Mouse (Mus musculus) kidney, embryonic 14.5 days (tissue): ENCODE measurements around the gene Mthfd1l. TPM values are rescaled to one million over a fixed set of nuclear protein-coding genes. Genes with fewer than 3 reads are reported as not detected.

Source experiments
- ATAC-seq: fragments of 200-750 bp; cut with Nextera tagmentation; 2 replicates; pipeline ENCODE4 v1.8.0; 2017; ENCODE audit warnings: moderate number of reproducible peaks, mild to moderate bottlenecking, moderate TSS enrichment, moderate library complexity; ENCODE audit not compliant: low FRiP score, low TSS enrichment
- H3K27ac ChIP-seq: fragments of 300-500 bp; sonication (generic); 2 replicates; pipeline ENCODE4 v1.5.1; 2014; ENCODE audit warnings: low read depth, mild to moderate bottlenecking, low read length, moderate library complexity, mixed read lengths
- H3K27me3 ChIP-seq: fragments of 300-500 bp; sonication (generic); 2 replicates; pipeline ENCODE4 v1.6.1; 2014; ENCODE audit warnings: mild to moderate bottlenecking, low read length; ENCODE audit not compliant: control insufficient read depth, insufficient read depth
- H3K36me3 ChIP-seq: fragments of 300-500 bp; sonication (generic); 2 replicates; pipeline ENCODE4 v1.6.1; 2014; ENCODE audit warnings: low read length, mixed read lengths; ENCODE audit not compliant: control insufficient read depth, insufficient read depth
- H3K4me1 ChIP-seq: fragments of 300-500 bp; sonication (generic); 2 replicates; pipeline ENCODE4 v1.6.1; 2014; ENCODE audit warnings: low read length, mixed read lengths; ENCODE audit not compliant: control insufficient read depth, insufficient read depth
- H3K4me2 ChIP-seq: fragments of 300-500 bp; sonication (generic); replicated peaks from 2 replicates; pipeline ENCODE4 v1.6.1; 2014; ENCODE audit warnings: low read depth, mild to moderate bottlenecking, low read length
- H3K4me3 ChIP-seq: fragments of 300-500 bp; sonication (generic); 2 replicates; pipeline ENCODE4 v1.5.1; 2014; ENCODE audit warnings: mild to moderate bottlenecking, low read length
- H3K9ac ChIP-seq: fragments of 300-500 bp; sonication (generic); 2 replicates; pipeline ENCODE4 v1.6.1; 2014; ENCODE audit warnings: low read depth, mild to moderate bottlenecking, low read length, moderate library complexity
- H3K9me3 ChIP-seq: fragments of 300-500 bp; sonication (generic); 2 replicates; pipeline ENCODE4 v1.6.1; 2016; ENCODE audit warnings: low read length; ENCODE audit not compliant: control insufficient read depth
- WGBS: fragments of 180-500 bp; shearing (Covaris S2); extraction: QIAGEN DNeasy Blood & Tissue Kit; methylation state at CpG from one replicate; pipeline ENCODE4 v1.1.7; 2014; 5-methylcytosine and 5-hydroxymethylcytosine counted together
- polyA plus RNA-seq: library from polyadenylated mRNA; unstranded; fragments of >200 nt; fragmentation: Nextera tagmentation; extraction: Ambion mirVana; gene quantifications from 2 replicates; pipeline ENCODE4 v1.2.1, GENCODE M21; 2014

Mthfd1l gene
- polyA plus RNA-seq, 1 experiment from 2014 or later = 20.2 TPM

DNA sequence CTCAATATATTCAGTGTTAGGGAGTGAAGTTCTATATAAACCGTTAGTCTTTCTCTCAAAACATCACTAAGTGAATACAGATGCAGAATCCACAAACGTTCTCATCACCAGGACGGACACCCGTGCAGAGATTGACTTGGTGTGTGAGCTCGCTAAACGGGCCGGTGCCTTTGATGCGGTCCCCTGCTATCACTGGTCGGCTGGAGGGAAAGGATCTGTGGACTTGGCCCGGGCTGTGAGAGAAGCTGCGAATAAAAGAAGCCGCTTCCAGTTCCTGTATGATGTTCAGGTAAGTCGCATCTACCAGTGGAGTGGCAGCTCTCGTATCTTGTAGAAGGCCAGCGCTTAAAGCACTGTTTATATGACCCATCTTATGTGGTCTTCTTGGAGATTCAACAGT lies 117.0 kb downstream of the Mthfd1l start:
- H3K36me3 ChIP-seq = peaks cover 11% of the 10 kb centered on the region; the same call in 1 of the 2 replicates
- ATAC-seq = no peak
- WGBS = 92% methylated on average over 15 of the region's 15 CpGs
- H3K4me1 ChIP-seq = no peaks in the 10 kb centered on the region
- H3K9me3 ChIP-seq = no peaks in the 10 kb centered on the region
- H3K27me3 ChIP-seq = no peaks in the 10 kb centered on the region
- no peak overlapping the region for H3K4me3 ChIP-seq
- no peak overlapping the region for H3K27ac ChIP-seq
- H3K4me2 ChIP-seq = no peak overlapping the region
- H3K9ac ChIP-seq = no peak overlapping the region

DNA sequence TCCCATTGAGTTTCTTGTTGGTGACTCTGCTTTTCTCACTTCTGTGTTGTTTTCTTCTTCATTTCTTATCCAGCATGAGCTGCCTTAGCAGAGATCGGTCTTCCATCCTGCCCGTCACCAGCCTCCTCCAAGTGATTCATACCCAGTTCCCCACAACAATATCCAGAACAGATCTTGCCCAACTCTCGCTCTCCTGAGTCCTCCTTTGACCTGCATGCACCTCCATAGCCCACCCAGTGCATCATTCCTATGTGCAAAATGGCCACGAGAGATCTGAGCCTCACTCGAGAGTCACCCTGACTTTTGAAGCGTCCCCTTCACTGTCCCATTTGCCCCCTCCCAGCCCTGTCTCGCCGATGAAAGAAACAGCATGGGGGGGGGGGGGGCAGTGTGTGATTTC lies 120.1 kb downstream of the Mthfd1l start:
- Histone ChIP-seq H3K9ac (no peak overlapping the region), H3K27ac (no peak overlapping the region), H3K27me3 (no peaks in the 10 kb centered on the region), H3K36me3 (peaks cover 7% of the 10 kb centered on the region; the same call in 1 of the 2 replicates), H3K4me1 (no peaks in the 10 kb centered on the region), H3K4me3 (no peak overlapping the region), H3K9me3 (no peaks in the 10 kb centered on the region), H3K4me2 (no peak overlapping the region)
- WGBS = 88% methylated on average over 8 of the region's 8 CpGs
- no peak for ATAC-seq

DNA sequence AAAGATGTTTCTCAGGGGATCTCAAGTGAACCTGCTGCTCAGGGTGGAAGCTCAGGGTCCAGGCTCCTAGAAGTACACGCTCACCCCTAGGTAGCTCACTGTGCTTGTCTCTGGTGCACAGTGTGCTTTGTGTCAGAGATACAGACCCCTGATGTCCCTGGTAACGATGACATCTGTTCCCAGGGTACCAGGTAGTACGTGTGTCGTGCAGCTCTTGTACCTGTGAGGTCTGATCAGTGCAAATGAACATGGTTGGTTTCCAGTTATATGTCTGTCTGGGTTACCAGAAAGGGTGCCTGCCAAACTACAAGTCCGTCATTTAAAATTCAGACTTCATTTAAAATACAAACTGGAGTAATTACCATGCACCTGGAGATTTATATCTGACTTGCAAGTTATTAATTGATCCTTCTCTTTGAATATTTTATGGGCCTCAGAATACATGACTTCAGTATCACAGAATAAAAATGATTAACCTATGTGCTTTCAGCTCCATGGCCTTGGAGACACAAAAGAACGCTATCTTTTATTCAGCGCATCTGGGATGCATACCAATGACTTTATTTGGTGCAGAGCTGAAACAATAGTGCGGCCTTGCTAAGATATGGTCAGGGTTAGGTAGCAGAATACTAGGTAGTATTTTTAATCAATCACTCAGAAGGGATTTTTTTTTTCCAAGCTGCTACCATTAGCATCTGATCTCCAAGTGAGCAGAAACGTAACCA lies 121.3 kb downstream of the Mthfd1l start:
- Histone ChIP-seq H3K36me3 (peaks cover 4% of the 10 kb centered on the region; the same call in 1 of the 2 replicates), H3K4me2 (no peak overlapping the region), H3K4me1 (no peaks in the 10 kb centered on the region), H3K9ac (no peak overlapping the region), H3K9me3 (no peaks in the 10 kb centered on the region), H3K27ac (no peak overlapping the region), H3K27me3 (no peaks in the 10 kb centered on the region), H3K4me3 (no peak overlapping the region)
- no peak for ATAC-seq
- WGBS = 81% methylated on average over 9 of the region's 9 CpGs

DNA sequence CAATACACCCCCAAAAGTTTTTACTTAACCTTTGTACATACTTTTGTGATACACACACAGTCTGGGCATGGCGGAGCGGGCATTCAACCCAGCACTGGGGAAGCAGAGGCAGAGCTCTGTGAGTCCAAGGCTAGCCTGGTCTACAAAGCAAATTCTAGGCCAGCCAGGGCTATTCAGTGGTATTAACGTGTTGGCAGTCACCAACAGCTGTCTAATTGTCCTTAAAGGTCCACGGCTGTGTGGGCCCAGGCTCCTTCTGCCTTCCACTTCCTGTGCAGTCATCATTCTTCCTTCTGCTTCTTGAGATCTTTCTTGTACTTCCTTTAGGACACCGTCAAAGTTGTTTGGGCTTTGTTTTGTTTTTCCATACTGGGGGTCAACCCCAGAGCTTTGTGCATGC lies 123.2 kb downstream of the Mthfd1l start:
- no peaks in the 10 kb centered on the region for H3K9me3 ChIP-seq
- H3K4me2 ChIP-seq = no peak overlapping the region
- H3K27ac ChIP-seq = peak overlapping the region; percentile 1; the same call in 1 of the 2 replicates
- 64% methylated on average over 5 of the region's 5 CpGs for WGBS
- H3K4me1 ChIP-seq = no peaks in the 10 kb centered on the region
- no peaks in the 10 kb centered on the region; the same call in 1 of the 2 replicates for H3K36me3 ChIP-seq
- no peaks in the 10 kb centered on the region for H3K27me3 ChIP-seq
- no peak overlapping the region for H3K9ac ChIP-seq
- no peak overlapping the region for H3K4me3 ChIP-seq
- no peak for ATAC-seq

DNA sequence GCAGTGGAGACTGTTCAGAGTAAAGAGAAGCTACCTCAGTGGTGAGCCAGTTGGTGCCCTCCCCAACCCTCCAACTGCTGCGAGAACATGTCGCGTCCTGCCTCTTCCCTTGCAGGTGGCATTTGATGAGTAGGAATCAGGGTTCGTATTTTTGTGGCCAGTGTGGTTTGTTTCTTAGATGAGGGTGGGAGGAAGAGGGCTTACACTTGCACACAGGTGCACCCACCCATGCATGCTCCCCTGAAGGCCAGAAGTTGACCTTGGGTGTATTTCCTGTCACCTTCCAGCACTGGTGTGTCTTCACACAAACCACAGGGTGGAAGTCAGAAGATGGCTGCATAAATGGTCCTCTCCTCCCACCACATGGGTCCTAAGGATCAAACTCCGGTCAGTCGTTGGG lies 127.1 kb downstream of the Mthfd1l start:
- 92% methylated on average over 6 of the region's 6 CpGs for WGBS
- no peak overlapping the region for H3K9ac ChIP-seq
- H3K27ac ChIP-seq = no peak overlapping the region
- no peaks in the 10 kb centered on the region for H3K4me1 ChIP-seq
- no peak for ATAC-seq
- no peak overlapping the region for H3K4me2 ChIP-seq
- peaks cover 5% of the 10 kb centered on the region; the same call in 1 of the 2 replicates for H3K36me3 ChIP-seq
- H3K9me3 ChIP-seq = no peaks in the 10 kb centered on the region
- no peak overlapping the region for H3K4me3 ChIP-seq
- H3K27me3 ChIP-seq = no peaks in the 10 kb centered on the region

DNA sequence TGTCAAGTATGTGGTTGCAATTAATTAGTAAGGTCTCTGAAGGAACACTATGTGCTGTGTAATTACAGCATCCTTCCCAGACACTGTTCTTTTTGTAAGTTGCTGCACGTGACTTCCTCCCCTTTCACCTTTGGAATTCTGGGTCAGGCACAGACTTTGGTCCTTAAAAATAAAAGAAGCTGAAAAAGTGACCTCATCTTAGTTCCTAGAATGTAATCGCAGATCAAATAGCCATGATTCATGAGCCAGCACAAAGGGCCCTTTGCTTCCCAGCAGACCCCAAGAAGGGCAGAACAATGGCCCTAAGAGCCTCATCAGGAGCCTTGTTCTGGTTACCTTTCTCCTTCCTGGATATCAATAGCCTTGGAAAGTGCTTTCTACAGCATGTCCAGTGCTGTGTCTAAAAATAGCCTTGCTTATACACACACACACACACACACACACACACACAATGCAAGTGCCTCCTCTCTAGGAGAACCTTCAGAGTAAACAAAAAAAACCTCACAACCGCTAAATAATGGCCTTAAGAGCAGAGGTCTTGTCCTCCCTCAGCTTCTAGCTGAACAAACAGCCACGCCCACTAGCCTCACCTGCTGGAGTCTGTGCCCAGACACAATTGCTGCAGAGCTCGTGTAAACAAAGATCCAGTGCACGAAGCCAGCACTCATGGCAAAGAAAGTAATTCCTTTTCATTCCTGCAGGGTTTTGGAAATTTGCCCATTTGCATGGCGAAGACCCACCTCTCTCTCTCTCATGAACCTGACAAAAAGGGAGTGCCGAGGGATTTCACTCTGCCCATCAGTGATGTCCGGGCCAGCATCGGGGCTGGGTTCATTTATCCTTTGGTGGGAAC lies 133.0 kb downstream of the Mthfd1l start:
- peak; percentile 43 for ATAC-seq
- no peak overlapping the region for H3K9ac ChIP-seq
- peak overlapping the region; percentile 65 for H3K27ac ChIP-seq
- peaks cover 5% of the 10 kb centered on the region; the same call in 1 of the 2 replicates for H3K36me3 ChIP-seq
- 25% methylated on average over 10 of the region's 10 CpGs for WGBS
- no peak overlapping the region for H3K4me2 ChIP-seq
- no peaks in the 10 kb centered on the region for H3K9me3 ChIP-seq
- peaks cover 28% of the 10 kb centered on the region for H3K4me1 ChIP-seq
- no peak overlapping the region for H3K4me3 ChIP-seq
- H3K27me3 ChIP-seq = no peaks in the 10 kb centered on the region

DNA sequence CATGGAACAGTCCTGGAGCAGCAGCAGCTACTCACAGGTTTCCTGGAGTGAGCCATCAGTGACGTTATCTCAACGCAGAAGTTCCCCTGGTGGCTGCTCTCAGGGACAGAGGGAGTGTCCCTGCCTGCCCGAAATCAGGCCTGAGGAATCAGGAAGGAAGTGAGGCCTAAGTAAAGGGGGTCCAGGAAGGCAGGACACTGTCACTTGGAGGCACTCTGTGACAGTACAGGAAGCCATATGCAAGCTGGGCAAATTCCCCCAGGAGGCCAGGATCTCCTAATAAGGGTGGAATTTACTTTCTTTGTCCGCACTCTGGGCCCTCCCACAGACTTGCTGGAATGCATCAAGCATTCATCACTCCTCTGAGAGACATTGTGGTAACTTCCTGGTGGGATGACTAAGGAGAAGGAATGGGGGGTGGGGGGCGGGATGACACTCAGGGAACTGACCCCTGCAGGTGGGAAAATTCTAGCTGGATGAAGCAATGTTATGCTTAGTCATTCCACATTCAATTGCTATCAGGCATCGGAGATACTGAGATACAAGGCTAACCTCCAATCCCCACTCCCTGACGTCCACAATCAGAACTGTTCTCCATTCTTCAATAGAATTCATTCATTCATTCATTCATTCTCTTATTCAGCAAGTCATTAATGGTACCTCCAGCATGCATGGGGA lies 134.9 kb downstream of the Mthfd1l start:
- H3K4me1 ChIP-seq = peaks cover 47% of the 10 kb centered on the region
- no peak overlapping the region for H3K9ac ChIP-seq
- peak; percentile 59 for ATAC-seq
- no peak overlapping the region for H3K4me3 ChIP-seq
- H3K27me3 ChIP-seq = no peaks in the 10 kb centered on the region
- WGBS = 26% methylated on average over 7 of the region's 7 CpGs
- no peak overlapping the region for H3K4me2 ChIP-seq
- H3K9me3 ChIP-seq = no peaks in the 10 kb centered on the region
- H3K36me3 ChIP-seq = peaks cover 5% of the 10 kb centered on the region; the same call in 1 of the 2 replicates
- H3K27ac ChIP-seq = peak overlapping the region; percentile 65

DNA sequence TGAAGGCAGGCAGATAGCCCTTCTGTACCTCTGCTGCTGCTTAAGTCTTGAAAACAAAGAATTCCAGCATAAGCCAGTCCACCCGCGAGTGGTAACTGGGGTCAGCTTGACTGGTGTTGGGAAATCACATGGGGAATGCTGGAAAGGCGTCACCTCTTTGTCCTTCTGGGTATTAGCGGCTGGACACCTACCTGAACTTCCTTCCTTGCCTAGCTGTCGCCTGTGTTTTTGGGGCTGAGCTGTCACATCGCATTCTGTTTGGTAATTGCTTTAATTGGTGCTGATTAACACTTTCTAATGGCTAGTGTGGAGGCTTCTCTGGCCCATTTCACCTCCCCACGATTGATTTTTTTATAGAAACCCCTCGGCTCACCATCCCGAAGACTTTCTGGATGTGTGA lies 135.5 kb downstream of the Mthfd1l start:
- Histone ChIP-seq H3K27ac (peak overlapping the region; percentile 65; the same call in 1 of the 2 replicates), H3K4me2 (no peak overlapping the region), H3K36me3 (peaks cover 4% of the 10 kb centered on the region; the same call in 1 of the 2 replicates), H3K27me3 (no peaks in the 10 kb centered on the region), H3K4me3 (no peak overlapping the region), H3K4me1 (peaks cover 54% of the 10 kb centered on the region), H3K9me3 (no peaks in the 10 kb centered on the region), H3K9ac (no peak overlapping the region)
- WGBS = 76% methylated on average over 9 of the region's 9 CpGs
- no peak for ATAC-seq
